Mouse (Mus musculus): ENCODE data around the gene Pbx1.

Gene Pbx1

DNA sequence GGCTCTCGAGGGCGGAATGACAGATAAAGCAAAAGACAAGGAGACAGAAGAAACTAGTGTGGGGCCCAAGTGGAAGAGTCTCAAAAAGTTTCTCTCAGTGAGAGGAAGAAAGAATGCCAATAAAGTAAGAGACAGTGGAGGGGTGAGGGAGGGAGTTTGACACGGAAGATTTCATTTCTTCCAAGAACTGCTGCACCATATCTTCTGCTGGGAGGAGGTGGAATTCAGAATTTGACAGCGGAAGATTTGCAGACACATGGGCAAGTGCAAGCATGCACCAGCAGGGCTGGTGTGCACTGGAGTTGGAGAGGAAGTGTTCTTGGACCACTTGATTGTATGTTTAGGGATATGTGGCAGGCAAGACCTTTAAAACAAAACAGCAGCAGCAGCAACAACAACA, 163.8 kb downstream of the Pbx1 start:
- no peak for DNase-seq (ENCODE audit: low spot score)

DNA sequence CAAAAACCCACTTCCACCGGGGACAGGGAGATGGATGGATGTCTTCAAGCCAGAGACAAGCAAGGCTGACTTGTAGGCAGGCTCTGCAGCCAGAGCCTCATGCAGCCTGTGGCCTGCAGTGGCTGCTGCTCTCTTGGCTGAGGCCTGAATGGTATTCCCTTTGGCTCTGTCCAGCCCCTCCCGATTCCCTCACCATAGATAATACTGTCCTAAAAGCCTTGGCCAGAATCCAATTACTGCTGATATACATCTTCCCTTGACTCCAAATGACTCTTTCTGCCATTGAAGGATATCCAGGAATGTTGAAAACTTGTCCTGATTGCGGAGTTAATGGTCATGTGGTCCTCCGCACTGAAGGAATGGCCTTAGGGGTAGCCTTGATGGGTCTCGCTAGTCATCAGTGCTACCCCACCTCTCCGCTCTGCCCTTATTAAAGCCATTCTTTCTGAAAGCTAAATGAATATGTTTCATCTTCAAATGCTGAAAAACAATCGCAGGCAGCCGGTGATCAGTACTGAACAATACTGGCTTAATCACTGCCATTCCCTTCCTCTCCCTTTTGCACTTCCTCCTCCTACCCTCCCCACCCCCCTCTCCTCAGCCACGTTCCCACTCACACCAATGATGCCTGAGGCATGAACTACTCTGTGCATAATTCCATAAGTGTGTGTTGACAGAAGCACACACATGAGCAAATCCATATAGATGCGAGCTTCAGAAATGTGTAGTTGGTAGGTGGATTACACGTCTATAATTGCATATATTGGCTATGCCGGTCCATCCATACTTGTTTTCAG, 166.3 kb downstream of the Pbx1 start:
- DNase-seq (ENCODE audit: low spot score): no peak

DNA sequence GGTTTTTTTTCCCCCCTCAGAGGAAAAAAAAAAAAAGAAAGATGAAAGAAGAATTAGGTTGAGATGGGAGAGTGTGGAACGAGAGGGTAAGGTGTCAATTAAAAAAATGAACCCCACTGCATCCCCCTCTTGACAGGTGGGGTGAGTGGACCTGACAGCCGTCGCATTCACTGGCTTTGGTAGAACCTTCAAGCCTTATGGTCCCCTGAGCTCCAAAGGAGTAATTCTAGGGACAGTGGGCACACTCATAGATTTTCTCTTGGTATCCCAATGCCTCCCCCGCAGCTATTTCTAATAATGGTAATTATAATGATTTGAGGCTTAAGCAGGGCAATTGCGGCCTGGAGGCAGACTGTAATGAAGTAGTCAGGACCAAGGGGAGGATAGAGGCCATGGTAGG, 167.0 kb downstream of the Pbx1 start:
- DNase-seq (ENCODE audit: low spot score): no peak

DNA sequence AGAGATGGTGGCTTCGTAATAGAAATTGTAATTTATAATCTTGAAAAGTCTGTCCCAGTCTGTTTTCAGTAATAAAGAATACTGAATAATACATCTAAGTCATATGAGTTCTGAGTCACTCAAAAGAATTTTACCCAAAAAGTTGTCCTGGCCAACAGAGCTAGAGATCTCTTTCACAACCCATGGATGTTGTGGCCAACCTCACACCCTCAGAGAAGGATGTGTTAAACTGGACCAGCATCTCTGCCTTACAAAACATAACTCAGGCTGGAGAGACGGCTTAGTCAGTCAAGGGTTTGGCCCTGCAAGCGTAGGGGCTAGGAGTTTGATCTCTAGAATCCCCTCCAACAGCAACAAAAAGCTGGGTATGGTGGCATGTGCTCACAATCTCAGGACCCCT, 171.7 kb downstream of the Pbx1 start:
- DNase-seq (ENCODE audit: low spot score): no peak

DNA sequence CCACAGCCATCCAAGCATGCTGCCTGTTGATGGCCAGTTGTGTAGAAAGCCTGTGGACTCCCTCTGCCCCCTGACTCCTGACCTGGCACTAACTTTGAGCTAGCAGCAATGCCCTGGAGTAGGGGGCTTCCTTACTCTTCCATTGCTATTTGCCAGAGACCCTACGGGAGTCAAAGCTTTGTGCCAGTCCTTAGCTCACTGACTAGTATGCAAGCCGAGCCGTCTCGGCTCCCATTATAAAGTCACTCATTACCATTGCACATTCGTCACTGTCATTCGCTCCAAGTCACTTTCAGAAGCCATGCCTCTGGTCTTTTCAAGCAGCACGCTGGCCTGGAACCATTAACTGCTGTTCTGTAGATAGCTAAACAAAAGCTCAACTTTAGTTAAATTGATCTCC, 173.2 kb downstream of the Pbx1 start:
- no peak for DNase-seq (ENCODE audit: low spot score)

DNA sequence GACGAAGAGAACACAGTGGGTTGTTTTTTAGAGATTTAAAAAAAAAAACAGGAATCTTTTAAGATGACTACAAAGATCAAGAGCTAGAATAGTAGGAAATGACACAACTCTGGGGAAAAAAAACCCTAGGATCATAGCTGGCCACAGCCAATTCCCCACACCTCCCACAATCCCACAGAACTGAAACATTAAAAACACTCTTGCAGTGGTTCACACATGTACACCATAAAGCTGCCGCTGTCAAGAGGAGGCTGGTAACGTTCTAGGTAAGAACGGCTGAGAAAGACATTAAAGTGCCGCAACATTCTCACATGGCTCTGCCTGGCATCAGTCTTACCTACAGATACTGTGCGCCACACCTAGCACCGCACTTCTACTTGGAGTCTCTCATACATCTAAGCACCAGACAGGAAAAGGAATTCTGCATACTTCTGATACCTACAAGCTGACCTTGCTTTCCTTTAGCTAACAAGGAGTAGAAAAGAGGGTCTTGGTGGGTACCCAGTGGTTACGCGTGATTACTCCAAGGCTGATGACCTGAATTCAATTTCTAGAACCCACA, 176.6 kb downstream of the Pbx1 start:
- DNase-seq (ENCODE audit: low spot score): no peak

DNA sequence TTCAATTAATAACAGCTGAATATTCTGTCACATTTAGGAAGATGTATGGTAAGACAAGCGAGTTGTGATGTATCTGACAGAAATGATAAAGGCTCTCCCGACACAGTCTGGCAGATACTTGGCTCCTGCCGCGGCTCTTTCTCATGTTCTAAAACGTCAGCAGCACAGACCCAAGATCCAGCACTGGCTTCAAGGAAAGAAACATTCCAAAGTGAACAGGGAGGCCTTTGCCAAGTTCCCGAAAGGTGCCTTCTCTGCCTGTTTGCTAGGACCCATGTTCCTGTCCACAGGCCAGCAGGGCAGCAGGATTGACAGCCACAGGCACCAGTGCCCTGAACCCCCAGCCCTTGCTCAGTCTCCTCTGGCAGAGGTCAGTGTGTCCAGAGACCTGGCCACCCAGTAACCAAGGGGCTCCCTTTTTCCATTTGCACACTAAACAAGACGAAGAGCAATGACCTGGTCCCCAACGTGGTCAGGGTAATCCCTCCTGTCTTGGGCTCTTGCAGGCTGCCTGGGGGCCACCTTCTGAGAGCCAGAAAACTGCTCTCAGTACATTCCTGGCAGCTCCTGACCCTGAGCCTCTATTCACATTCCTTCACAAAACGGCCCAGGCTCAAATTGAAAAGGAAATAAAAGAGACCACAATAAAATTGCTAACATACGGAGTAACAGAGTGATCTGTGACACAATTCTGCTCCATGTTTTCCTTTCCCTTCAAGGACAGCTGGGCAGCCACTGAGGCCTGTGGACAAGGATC, 184.9 kb downstream of the Pbx1 start:
- DNase-seq (ENCODE audit: low spot score): no peak

DNA sequence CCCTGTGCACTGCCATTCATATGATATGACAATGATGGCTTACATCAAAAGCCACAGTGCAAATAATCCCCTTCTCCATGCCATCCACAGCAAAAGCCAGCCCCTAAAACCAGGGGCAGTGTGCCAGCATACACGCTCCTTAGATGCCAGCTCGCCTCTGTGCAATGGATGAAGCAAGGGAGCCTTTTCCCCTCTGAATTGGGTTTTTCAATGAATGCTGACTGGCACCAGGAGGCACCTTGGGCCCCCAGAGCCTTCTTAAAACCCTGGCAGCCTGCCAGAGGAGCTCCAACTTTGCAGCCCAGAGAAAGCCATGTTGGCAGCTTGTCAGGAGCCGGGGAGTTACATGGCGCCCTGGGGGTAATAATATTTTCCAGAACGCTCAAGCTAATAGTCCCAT, 186.5 kb downstream of the Pbx1 start:
- DNase-seq (ENCODE audit: low spot score): no peak

DNA sequence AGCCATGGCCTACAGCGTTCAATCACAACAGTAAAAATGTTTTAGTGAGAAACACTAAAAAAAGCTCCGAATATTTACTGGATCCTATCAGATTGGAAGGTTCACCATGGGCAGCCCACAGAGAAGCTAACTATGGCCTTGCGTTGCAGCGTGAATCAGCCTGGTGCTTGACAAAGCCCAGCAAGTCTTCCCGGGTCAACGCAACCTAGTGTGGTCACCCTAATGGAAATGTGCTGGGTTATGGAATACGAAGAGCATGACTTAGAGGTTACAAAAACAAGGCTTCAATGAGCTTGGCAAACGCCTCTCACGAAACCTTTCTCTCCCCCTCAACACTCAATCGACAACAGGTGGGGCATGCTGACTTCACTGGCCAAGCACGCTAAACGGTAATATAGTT, 188.3 kb downstream of the Pbx1 start:
- no peak for DNase-seq (ENCODE audit: low spot score)

DNA sequence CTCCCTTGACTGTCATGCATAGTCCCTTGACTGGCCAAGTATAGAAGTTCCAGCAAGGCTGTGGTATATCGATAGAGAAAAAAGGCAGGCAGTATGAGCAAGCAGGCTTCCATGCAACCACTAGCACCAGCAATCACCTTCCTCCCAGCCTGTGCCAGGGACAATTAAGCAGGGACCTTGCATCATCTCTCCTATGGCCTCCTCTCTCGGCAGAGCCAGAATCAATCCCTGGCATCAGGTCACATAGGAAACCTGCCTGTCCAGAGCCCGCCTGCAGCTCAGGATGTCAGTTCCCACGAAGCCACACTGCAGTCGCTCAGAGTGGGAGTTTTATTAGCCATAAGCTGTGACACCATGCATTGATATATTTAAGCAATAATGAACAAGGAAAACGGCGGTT, 189.0 kb downstream of the Pbx1 start:
- DNase-seq (ENCODE audit: low spot score): no peak

DNA sequence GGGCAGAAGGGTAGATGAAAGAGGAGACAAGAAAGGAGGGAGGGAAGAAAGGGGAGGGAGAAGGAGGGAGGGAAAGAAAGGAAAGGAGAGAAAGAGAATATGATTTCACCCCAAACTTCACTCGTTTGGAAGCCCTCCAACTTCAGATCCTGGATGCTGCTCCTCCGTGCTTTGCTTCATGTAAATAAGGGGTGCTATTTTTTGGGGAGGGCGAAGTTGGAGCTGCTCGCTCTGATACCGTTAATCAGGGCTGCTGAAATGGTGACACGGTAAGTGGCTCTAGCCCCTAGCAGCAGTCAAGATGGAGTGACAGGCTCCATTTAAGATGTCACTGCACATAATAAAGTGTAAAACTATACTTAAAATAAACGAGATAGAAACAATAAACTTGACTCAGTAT, 190.8 kb downstream of the Pbx1 start:
- no peak for DNase-seq (ENCODE audit: low spot score)

DNA sequence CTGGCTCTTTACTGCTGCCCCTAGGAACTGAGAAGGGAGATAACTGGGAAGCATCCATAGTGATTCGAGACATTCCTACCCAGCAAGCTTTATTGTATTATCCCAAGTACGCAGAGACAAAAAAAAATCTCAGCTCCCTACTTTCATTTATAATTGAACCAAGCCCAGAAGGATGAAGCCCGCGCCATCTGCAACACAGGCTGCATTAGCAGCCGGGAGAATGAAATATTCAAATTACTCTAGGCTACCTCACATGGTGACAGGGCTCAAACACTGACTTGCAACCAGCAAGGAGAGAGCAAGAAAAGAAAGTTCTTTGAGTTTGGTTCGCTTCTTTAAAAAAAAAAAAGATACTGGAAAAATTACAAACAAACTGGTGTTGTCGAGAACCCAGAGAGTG, 191.2 kb downstream of the Pbx1 start:
- DNase-seq (ENCODE audit: low spot score): no peak

DNA sequence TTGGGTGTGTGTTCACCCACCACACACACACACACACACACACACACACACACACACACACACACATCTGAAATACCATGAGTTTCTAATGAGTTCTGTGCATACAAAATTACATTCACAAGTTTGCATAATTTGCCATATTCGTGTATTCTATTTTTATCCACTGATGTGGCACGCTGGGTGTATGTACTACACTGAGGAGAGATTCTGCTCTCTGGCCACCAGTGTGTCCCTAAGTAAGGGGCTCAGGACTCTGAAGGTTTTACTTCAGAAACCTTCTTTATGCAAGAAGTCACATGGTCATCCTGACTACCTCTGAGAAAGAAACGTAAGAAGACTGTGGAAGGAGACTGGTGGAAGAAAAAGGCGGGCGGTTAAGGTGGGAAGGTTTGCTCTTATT, 191.7 kb downstream of the Pbx1 start:
- no peak for DNase-seq (ENCODE audit: low spot score)

DNA sequence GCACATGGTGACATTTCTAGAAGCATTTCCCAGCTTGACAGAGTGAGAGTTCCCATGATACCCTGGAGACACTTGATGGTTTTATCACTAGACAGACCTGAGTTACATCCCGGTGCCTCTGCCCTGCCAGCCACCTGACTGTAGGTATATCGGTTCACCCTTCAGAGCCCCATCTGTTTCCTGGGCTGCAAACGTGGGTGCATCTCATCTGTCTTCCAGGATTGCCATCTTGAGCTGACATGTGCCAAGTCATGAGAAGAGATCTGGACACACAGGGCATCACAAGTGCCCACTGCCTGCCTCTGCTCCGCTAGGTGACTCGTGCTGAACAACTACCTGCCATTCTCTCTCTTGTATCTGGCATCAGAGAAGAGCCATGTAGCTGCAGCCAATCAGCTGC, 196.0 kb downstream of the Pbx1 start:
- no peak for DNase-seq (ENCODE audit: low spot score)

DNA sequence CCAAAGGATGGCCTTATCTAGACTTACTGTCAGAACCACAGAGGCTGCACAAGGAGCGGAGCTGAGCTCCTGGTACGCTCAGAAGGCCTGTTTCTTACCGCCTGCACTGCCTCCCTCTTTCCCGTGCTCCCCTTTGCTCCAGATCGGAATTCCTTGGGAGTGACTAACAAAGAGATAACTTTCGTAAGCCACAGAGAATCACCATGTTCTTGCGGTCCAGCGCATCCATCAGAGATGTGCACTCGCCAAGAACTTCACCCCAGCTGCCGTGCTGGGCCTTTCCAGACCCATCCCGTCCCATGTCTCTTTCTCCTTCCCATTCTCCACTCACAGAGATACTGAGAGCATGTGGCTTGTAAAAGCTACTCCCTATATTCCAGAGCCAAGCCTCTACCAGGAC, 197.7 kb downstream of the Pbx1 start:
- no peak for DNase-seq (ENCODE audit: low spot score)

DNA sequence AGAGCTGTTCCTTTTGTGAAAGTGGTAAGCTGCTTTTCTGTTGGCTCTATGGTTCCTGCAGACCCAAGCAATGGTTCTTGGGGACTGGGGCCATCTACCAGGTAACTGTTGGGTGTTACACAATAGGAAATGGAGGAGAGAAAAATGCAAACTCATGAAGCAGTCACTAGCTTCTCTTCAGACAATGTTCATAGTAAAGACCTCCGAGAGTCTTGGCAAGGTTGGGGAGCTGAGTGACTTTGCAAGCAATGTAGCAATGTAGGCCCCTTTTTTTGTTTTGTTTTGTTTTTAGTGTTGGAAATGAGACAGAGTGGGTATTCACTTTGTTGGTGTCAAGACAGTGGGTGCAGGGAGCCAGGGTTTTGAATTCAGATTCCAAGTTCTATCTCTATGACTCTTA, 198.9 kb downstream of the Pbx1 start:
- no peak for DNase-seq (ENCODE audit: low spot score)

DNA sequence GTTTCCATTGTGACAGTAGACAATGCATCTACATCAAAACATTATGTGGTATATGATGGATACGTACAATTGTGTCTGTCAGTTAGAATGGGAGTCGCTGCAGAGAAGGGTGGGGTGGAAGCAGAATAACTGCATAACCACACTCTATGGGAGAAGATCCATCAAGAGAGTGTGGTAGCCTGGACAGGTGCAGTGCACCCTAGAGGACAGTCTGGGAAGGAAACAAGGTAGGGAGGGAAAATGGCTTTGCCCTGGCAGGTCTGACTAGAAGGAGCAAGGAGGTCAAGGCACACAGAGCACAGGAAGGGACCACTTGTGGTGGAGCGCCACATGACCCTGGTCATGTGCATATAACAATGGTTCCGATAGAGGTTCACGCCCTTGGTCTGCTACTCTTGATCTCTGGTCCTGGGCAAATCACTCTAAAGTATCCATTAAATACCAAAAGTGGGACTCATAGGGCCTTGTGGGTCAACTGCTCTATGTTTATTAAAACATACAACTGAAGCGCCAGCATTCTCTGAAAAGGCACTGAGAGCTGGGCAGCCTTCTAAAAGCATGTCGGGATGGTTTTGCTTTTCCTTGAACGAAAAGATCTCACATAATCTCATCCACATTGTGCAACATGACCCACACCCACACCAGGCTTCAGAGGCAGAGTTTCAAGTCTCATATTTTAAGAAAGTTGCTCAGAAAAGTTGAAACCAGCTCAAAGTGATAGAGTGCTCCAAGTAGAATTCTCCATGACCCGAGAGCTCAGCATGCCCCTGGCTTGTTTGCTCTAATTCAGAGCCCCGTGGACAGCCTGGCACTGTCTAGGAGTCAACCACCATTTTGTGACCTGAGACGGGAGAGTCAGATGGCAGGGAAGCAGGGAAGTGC, 200.3 kb downstream of the Pbx1 start:
- DNase-seq (ENCODE audit: low spot score): no peak

DNA sequence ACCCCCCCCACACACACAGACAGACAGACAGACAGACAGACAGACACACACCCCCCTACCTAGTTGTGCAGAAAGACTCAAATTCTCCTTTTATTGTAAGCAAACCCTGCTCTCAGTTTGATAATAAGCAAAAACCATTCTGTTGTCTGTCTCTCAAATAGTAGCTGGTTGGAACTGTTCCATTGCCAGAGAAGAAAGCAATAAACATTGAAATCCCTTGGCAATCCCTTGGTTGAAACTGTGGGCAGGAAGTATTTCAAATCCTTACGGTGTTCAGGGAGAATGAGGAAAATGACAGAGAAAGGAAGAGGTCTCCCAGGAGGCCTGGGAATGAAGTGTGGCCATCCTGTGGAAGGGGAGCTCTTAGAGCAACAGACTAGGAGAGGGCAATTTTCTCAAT, 201.2 kb downstream of the Pbx1 start:
- DNase-seq (ENCODE audit: low spot score): no peak

DNA sequence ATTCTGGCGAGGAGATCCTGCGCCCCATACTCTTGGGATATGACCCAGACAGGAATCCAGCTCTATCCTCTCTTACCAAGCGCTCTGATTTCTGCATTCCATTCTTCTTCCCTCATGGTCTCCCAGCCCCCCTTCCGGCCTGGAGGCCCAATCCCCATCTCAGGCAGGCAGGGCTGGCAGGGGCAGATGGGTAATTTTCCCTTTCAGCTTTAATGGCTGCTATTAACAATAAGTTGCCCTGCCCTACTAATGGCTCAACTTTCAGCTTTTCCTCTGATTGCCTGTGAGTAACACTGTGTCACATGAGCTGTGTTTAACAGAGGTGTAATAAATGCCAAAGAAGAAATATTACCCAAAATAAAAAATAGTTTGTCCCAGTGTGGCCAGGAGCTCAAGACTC, 201.9 kb downstream of the Pbx1 start:
- DNase-seq (ENCODE audit: low spot score): no peak

DNA sequence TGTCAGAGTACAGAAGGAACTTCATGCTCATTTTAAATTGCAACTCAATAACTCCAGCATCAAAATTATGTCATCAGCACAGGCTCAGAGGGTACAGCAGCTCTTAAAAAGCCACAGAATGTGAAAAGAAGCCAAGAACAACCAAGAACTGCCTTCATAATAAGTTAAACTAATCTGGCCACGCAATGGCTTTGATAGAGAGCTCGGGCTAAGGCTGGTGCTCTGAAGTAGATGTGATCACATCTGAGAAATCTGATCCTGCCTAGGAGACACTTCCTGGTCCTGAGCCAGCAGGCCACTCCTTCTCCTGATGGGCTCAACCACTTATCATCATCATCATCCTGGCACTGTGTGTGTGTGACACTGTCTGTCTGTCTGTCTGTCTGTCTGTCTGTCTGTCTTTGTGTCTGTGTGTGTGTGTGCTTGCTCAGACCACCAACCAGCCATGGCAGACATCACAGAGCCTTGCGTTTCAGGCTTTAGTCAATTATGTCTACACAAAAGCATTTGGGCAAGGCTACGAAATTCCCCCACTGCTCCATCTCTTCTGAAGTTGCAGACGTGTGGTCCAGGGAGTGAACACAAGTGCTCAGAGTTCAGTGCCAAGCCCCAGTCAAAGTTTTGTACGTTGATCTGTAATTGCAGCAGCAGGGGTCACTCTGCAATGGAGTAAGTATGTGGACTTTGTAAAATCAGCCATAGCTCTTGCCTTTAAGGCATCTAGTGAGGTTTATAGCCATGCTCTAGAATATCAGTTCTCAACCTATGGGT, 203.1 kb downstream of the Pbx1 start:
- no peak for DNase-seq (ENCODE audit: low spot score)

DNA sequence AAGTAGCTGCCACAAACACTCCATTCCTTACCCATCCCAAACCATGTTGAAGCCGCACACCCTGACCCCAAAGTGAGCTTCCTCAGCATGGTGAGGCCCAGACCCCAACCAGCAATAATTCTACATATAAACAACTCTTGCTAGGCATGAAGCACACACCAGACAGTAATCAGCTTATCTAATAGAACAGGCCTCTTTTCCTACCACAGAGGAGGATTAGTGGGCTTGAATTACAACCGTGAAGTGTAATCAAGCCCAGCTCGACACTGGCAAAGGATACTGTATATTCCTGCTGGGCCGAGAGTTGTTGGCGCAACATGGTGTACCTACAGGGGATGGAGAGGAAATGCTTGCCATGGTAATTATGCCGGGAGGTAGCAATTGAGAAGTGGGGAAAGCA, 205.9 kb downstream of the Pbx1 start:
- no peak for DNase-seq (ENCODE audit: low spot score)

Data from yolk sac, embryonic 10.5 days (tissue).